Mouse (Mus musculus) testis, postnatal 10 days (tissue): ENCODE data around the gene Dohh.

Experiments used
- DNase-seq: peaks from one replicate; pipeline ENCODE4 v3.0.0; 2021; ENCODE audit warnings: low spot score

The Dohh gene

GRCm38 (mm10) chr10:81356991-81357844, 27.0 kb upstream of the Dohh start, which contains the start of gene Mfsd12:
Mfsd12 (plus strand) TSS chr10:81357491.
- peak; percentile 96 for DNase-seq

GRCm38 (mm10) chr10:81358209-81358608, 26.0 kb upstream of the Dohh start:
- no peak for DNase-seq

GRCm38 (mm10) chr10:81358841-81359240, 25.4 kb upstream of the Dohh start:
- DNase-seq: no peak

- DNase-seq: no peak
Measured at GRCm38 (mm10) chr10:81360721-81361120, 23.5 kb upstream of the Dohh start.

GRCm38 (mm10) chr10:81362336-81362949, 21.8 kb upstream of the Dohh start:
- DNase-seq: no peak

- DNase-seq: peak; percentile 58
Measured at GRCm38 (mm10) chr10:81363436-81364346, 20.5 kb upstream of the Dohh start.

- peak; percentile 63 for DNase-seq
Measured at GRCm38 (mm10) chr10:81364666-81365065, 19.6 kb upstream of the Dohh start.

GRCm38 (mm10) chr10:81365073-81365472, 19.2 kb upstream of the Dohh start:
- no peak for DNase-seq

- DNase-seq: no peak
Measured at GRCm38 (mm10) chr10:81365672-81366476, 18.4 kb upstream of the Dohh start, which contains the start of gene 4930404N11Rik. 4930404N11Rik (minus strand) TSS chr10:81365816.

GRCm38 (mm10) chr10:81366477-81367206, 17.6 kb upstream of the Dohh start:
- DNase-seq: no peak

- no peak for DNase-seq
Measured at GRCm38 (mm10) chr10:81367207-81367495, 17.1 kb upstream of the Dohh start.

GRCm38 (mm10) chr10:81375322-81375721, 8.9 kb upstream of the Dohh start:
- DNase-seq: no peak

GRCm38 (mm10) chr10:81376561-81377361, 7.5 kb upstream of the Dohh start:
- no peak for DNase-seq

GRCm38 (mm10) chr10:81377362-81377664, 6.9 kb upstream of the Dohh start:
- no peak for DNase-seq

GRCm38 (mm10) chr10:81377793-81378552, 6.3 kb upstream of the Dohh start, which contains the start of gene Fzr1:
Fzr1 (minus strand) TSS chr10:81378516.
- DNase-seq: no peak

GRCm38 (mm10) chr10:81378553-81379182, 5.6 kb upstream of the Dohh start:
- DNase-seq: peak; percentile 100

GRCm38 (mm10) chr10:81379183-81379553, 5.1 kb upstream of the Dohh start:
- no peak for DNase-seq

GRCm38 (mm10) chr10:81379809-81380378, 4.3 kb upstream of the Dohh start:
- DNase-seq: no peak

- DNase-seq: no peak
Measured at GRCm38 (mm10) chr10:81382039-81382438, 2.2 kb upstream of the Dohh start.
